Mouse (Mus musculus): ENCODE data around the gene Dqx1. TPM values are rescaled to one million over a fixed set of nuclear protein-coding genes. Genes with fewer than 3 reads are reported as not detected.
A peak's percentile ranks its signal among the peaks of the same experiment; 100 is the strongest.

Dqx1 gene
- polyA plus RNA-seq, 1 experiment from 2014 or later: 1.3 TPM

DNA sequence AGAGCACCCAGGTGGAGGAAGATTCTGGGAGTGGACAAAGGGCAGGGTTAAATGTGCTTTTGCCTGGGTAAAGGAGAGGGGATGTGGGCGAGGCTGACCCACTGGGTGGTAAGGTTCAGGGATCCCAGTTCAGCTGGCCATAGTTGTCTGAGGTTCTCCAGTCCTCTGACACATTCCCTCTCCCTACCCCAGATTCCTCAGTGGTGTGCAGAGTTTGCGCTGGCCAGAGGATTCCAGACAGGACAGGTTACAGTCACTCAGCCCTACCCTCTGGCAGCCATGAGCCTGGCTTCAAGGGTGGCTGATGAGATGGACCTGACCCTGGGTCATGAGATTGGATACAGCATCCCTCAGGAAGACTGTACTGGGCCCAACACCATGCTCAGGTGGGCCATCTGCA lies 1.1 kb downstream of the Dqx1 start:
- whole genome bisulfite sequencing: 92% methylated on average over 2 of the region's 2 CpGs
- Histone ChIP-seq H3K4me1 (replicated peaks; ENCODE audit: control insufficient read depth, insufficient read depth, low read length) (peaks cover 6% of the 10 kb centered on the region), H3K27ac (ENCODE audit: low read depth, low read length) (no peak overlapping the region), H3K4me3 (ENCODE audit: low read depth, low read length) (no peak overlapping the region), H3K9ac (ENCODE audit: low read length) (no peak overlapping the region), H3K4me2 (ENCODE audit: low read depth, low read length, severe bottlenecking) (no peak overlapping the region), H3K27me3 (ENCODE audit: control insufficient read depth, insufficient read depth, low read length) (peaks cover 13% of the 10 kb centered on the region), H3K9me3 (ENCODE audit: control insufficient read depth, low read length) (no peaks in the 10 kb centered on the region), H3K36me3 (ENCODE audit: control insufficient read depth, insufficient read depth, low read length) (no peaks in the 10 kb centered on the region)
- ATAC-seq (replicated peaks; ENCODE audit: low FRiP score): no peak
- DNase-seq (ENCODE audit: low spot score): no peak

DNA sequence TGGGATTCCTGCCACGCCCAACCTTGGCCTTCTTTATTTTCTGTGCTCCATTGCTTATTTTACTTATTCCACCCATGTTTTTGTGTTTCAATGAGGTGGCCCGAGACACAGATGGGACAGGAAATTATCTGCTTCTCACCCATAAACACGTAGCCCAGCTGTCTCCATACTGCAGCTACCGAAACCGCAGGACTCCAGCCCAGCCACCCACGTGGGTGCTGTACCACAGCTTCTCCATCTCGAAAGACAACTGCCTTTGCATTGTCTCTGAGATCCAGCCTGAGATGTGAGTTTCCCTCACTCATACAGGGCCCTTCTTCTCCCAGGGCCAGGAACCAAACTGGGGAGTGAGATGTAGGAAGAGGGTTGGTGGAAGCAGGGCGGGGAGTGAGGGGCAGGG lies 8.4 kb downstream of the Dqx1 start:
- no peak for DNase-seq (ENCODE audit: low spot score)

GRCm38 (mm10) chr6:83066441-83066840 lies 8.8 kb downstream of the Dqx1 start:
- H3K9me3 ChIP-seq (ENCODE audit: control insufficient read depth, low read length): no peaks in the 10 kb centered on the region
- H3K4me2 ChIP-seq (ENCODE audit: low read depth, low read length, severe bottlenecking): no peak overlapping the region
- H3K4me3 ChIP-seq (ENCODE audit: low read depth, low read length): no peak overlapping the region
- no peak for DNase-seq (ENCODE audit: low spot score)
- 24% methylated on average over 6 of the region's 6 CpGs for WGBS
- peaks cover 88% of the 10 kb centered on the region for H3K27me3 ChIP-seq (ENCODE audit: control insufficient read depth, insufficient read depth, low read length)
- no peak overlapping the region for H3K27ac ChIP-seq (ENCODE audit: low read depth, low read length)
- no peaks in the 10 kb centered on the region for H3K36me3 ChIP-seq (ENCODE audit: control insufficient read depth, insufficient read depth, low read length)
- ATAC-seq (replicated peaks; ENCODE audit: low FRiP score): no peak
- no peak overlapping the region for H3K9ac ChIP-seq (ENCODE audit: low read length)
- H3K4me1 ChIP-seq (replicated peaks; ENCODE audit: control insufficient read depth, insufficient read depth, low read length): peaks cover 14% of the 10 kb centered on the region; the same call in 1 of the 2 replicates

More for the DNA sequence above, 8.4 kb downstream of the Dqx1 start:
- Histone ChIP-seq H3K4me2 (ENCODE audit: low read depth, low read length, severe bottlenecking) (no peak overlapping the region), H3K9me3 (ENCODE audit: control insufficient read depth, low read length) (no peaks in the 10 kb centered on the region), H3K27me3 (ENCODE audit: control insufficient read depth, insufficient read depth, low read length) (peaks cover 83% of the 10 kb centered on the region), H3K9ac (ENCODE audit: low read length) (no peak overlapping the region), H3K27ac (ENCODE audit: low read depth, low read length) (no peak overlapping the region), H3K4me3 (ENCODE audit: low read depth, low read length) (no peak overlapping the region), H3K4me1 (replicated peaks; ENCODE audit: control insufficient read depth, insufficient read depth, low read length) (peaks cover 14% of the 10 kb centered on the region; the same call in 1 of the 2 replicates), H3K36me3 (ENCODE audit: control insufficient read depth, insufficient read depth, low read length) (no peaks in the 10 kb centered on the region)
- no peak for ATAC-seq (replicated peaks; ENCODE audit: low FRiP score)
- 37% methylated on average over 8 of the region's 8 CpGs for WGBS

GRCm38 (mm10) chr6:83068221-83068620 lies 10.6 kb downstream of the Dqx1 start:
- DNase-seq (ENCODE audit: low spot score) (no peak), ATAC-seq (replicated peaks; ENCODE audit: low FRiP score) (no peak)
- Histone ChIP-seq H3K27me3 (ENCODE audit: control insufficient read depth, insufficient read depth, low read length) (peaks cover 97% of the 10 kb centered on the region), H3K4me3 (ENCODE audit: low read depth, low read length) (no peak overlapping the region), H3K9me3 (ENCODE audit: control insufficient read depth, low read length) (no peaks in the 10 kb centered on the region), H3K36me3 (ENCODE audit: control insufficient read depth, insufficient read depth, low read length) (no peaks in the 10 kb centered on the region), H3K9ac (ENCODE audit: low read length) (no peak overlapping the region), H3K27ac (ENCODE audit: low read depth, low read length) (no peak overlapping the region), H3K4me2 (ENCODE audit: low read depth, low read length, severe bottlenecking) (no peak overlapping the region), H3K4me1 (replicated peaks; ENCODE audit: control insufficient read depth, insufficient read depth, low read length) (peaks cover 14% of the 10 kb centered on the region; the same call in 1 of the 2 replicates)
- WGBS: 4% methylated on average over 8 of the region's 8 CpGs

- no peak overlapping the region for H3K4me3 ChIP-seq (ENCODE audit: low read depth, low read length)
- peaks cover 96% of the 10 kb centered on the region for H3K27me3 ChIP-seq (ENCODE audit: control insufficient read depth, insufficient read depth, low read length)
- no peaks in the 10 kb centered on the region for H3K9me3 ChIP-seq (ENCODE audit: control insufficient read depth, low read length)
- DNase-seq (ENCODE audit: low spot score) (peak; percentile 64), ATAC-seq (replicated peaks; ENCODE audit: low FRiP score) (no peak)
- no peaks in the 10 kb centered on the region for H3K36me3 ChIP-seq (ENCODE audit: control insufficient read depth, insufficient read depth, low read length)
- H3K4me1 ChIP-seq (replicated peaks; ENCODE audit: control insufficient read depth, insufficient read depth, low read length): peaks cover 14% of the 10 kb centered on the region; the same call in 1 of the 2 replicates
- H3K4me2 ChIP-seq (ENCODE audit: low read depth, low read length, severe bottlenecking): peak overlapping the region; percentile 27; the same call in 1 of the 2 replicates
- H3K27ac ChIP-seq (ENCODE audit: low read depth, low read length): no peak overlapping the region
- H3K9ac ChIP-seq (ENCODE audit: low read length): no peak overlapping the region
- under 1% methylated on average over 81 of the region's 81 CpGs for WGBS
These were observed 11.3 kb downstream of the Dqx1 start for GRCm38 (mm10) chr6:83068706-83069487.

GRCm38 (mm10) chr6:83069488-83070246 lies 12.0 kb downstream of the Dqx1 start:
- ATAC-seq (replicated peaks; ENCODE audit: low FRiP score): peak; percentile 32; the same call in 1 of the 2 replicates
- Histone ChIP-seq H3K4me2 (ENCODE audit: low read depth, low read length, severe bottlenecking) (peak overlapping the region; percentile 24), H3K4me3 (ENCODE audit: low read depth, low read length) (peak overlapping the region; percentile 6; the same call in 1 of the 2 replicates), H3K4me1 (replicated peaks; ENCODE audit: control insufficient read depth, insufficient read depth, low read length) (peaks cover 14% of the 10 kb centered on the region; the same call in 1 of the 2 replicates), H3K27me3 (ENCODE audit: control insufficient read depth, insufficient read depth, low read length) (peaks cover 96% of the 10 kb centered on the region), H3K27ac (ENCODE audit: low read depth, low read length) (no peak overlapping the region), H3K9ac (ENCODE audit: low read length) (no peak overlapping the region), H3K36me3 (ENCODE audit: control insufficient read depth, insufficient read depth, low read length) (no peaks in the 10 kb centered on the region), H3K9me3 (ENCODE audit: control insufficient read depth, low read length) (no peaks in the 10 kb centered on the region)
- DNase-seq (ENCODE audit: low spot score): peak; percentile 70
- under 1% methylated on average over 69 of the region's 69 CpGs for WGBS

GRCm38 (mm10) chr6:83070247-83070310 lies 12.4 kb downstream of the Dqx1 start, which contains the start of gene Tlx2:
Tlx2 (minus strand) TSS chr6:83070293.
- DNase-seq (ENCODE audit: low spot score) (no peak), ATAC-seq (replicated peaks; ENCODE audit: low FRiP score) (no peak)
- H3K9me3 ChIP-seq (ENCODE audit: control insufficient read depth, low read length): no peaks in the 10 kb centered on the region
- H3K27ac ChIP-seq (ENCODE audit: low read depth, low read length): no peak within 1 kb of the TSS
- 0% methylated on average over 10 of the region's 10 CpGs for WGBS
- peaks cover 14% of the 10 kb centered on the region; the same call in 1 of the 2 replicates for H3K4me1 ChIP-seq (replicated peaks; ENCODE audit: control insufficient read depth, insufficient read depth, low read length)
- H3K4me2 ChIP-seq (ENCODE audit: low read depth, low read length, severe bottlenecking): peak within 1 kb of the TSS; percentile 24
- no peaks in the 10 kb centered on the region for H3K36me3 ChIP-seq (ENCODE audit: control insufficient read depth, insufficient read depth, low read length)
- peaks cover 92% of the 10 kb centered on the region for H3K27me3 ChIP-seq (ENCODE audit: control insufficient read depth, insufficient read depth, low read length)
- H3K9ac ChIP-seq (ENCODE audit: low read length): no peak within 1 kb of the TSS
- peak within 1 kb of the TSS; percentile 6; the same call in 1 of the 2 replicates for H3K4me3 ChIP-seq (ENCODE audit: low read depth, low read length)

- WGBS: under 1% methylated on average over 58 of the region's 58 CpGs
- Histone ChIP-seq H3K9ac (ENCODE audit: low read length) (no peak overlapping the region), H3K27ac (ENCODE audit: low read depth, low read length) (no peak overlapping the region), H3K4me1 (replicated peaks; ENCODE audit: control insufficient read depth, insufficient read depth, low read length) (peaks cover 14% of the 10 kb centered on the region; the same call in 1 of the 2 replicates), H3K27me3 (ENCODE audit: control insufficient read depth, insufficient read depth, low read length) (peaks cover 89% of the 10 kb centered on the region), H3K36me3 (ENCODE audit: control insufficient read depth, insufficient read depth, low read length) (no peaks in the 10 kb centered on the region), H3K4me3 (ENCODE audit: low read depth, low read length) (peak overlapping the region; percentile 6; the same call in 1 of the 2 replicates), H3K9me3 (ENCODE audit: control insufficient read depth, low read length) (no peaks in the 10 kb centered on the region), H3K4me2 (ENCODE audit: low read depth, low read length, severe bottlenecking) (peak overlapping the region; percentile 24)
- ATAC-seq (replicated peaks; ENCODE audit: low FRiP score) (peak; percentile 42; the same call in 1 of the 2 replicates), DNase-seq (ENCODE audit: low spot score) (peak; percentile 77)
These were observed 12.9 kb downstream of the Dqx1 start for GRCm38 (mm10) chr6:83070311-83071219.
